8 mouse cellular contexts compared by ENCODE assay signal in the genomic region with DNA sequence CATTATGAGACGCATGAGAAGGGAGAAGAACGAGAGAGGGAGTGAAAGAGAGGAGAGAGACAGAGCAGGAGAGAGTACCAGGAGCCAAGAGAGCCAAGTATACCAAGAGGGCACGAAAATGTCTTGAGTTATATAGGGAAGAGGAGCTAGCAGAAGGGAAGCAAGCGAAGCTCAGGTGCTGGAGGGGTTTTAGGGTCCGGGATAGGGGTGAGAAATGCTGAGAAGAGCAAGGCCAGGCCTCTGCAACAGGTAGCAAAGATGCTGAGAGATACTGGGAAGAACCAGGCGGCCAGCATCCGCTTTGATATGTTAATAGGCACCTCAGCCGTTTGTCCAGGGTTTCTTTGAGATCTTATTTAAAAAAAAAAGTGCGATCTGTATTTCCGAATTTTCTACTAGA. TPM values are rescaled to one million over a fixed set of nuclear protein-coding genes. Genes with fewer than 3 reads are reported as not detected.
DNase-seq lines count a peak whose midpoint lies in the region; ATAC-seq and TF ChIP-seq lines count a peak whose summit lies in the region.

No protein-coding gene starts in this region.

- H3K36me3 ChIP-seq in forebrain, embryonic 14.5 days (ENCODE audit: control insufficient read depth, insufficient read depth, low read length), result no peaks in the 10 kb centered on the region
- H3K36me3 ChIP-seq in limb, embryonic 13.5 days, result no peaks in the 10 kb centered on the region
- H3K36me3 ChIP-seq in stomach, embryonic 15.5 days, result no peaks in the 10 kb centered on the region

- no peaks in the 10 kb centered on the region for H3K27me3 ChIP-seq in forebrain, embryonic 14.5 days (replicated peaks; ENCODE audit: control insufficient read depth, insufficient read depth, low read length)
- H3K27me3 ChIP-seq in limb, embryonic 13.5 days, result no peaks in the 10 kb centered on the region
- H3K27me3 ChIP-seq in stomach, embryonic 15.5 days (replicated peaks), result no peaks in the 10 kb centered on the region

- H3K27ac ChIP-seq in layer of hippocampus, adult 2 months, result peak overlapping the region; percentile 89
- peak overlapping the region; percentile 98 for H3K27ac ChIP-seq in forebrain, embryonic 14.5 days (ENCODE audit: low read depth, low read length)
- H3K27ac ChIP-seq in limb, embryonic 13.5 days, result peak overlapping the region; percentile 92
- peak overlapping the region; percentile 84; the same call in 1 of the 2 replicates for H3K27ac ChIP-seq in stomach, embryonic 15.5 days

- no peak for TF ChIP-seq CTCF in layer of hippocampus, adult 2 months (conservative IDR thresholded peaks at IDR 0.05)

- H3K4me1 ChIP-seq in forebrain, embryonic 14.5 days (ENCODE audit: control insufficient read depth, insufficient read depth, low read length), result peaks cover 13% of the 10 kb centered on the region
- peaks cover 23% of the 10 kb centered on the region for H3K4me1 ChIP-seq in limb, embryonic 13.5 days
- peaks cover 15% of the 10 kb centered on the region; the same call in 1 of the 2 replicates for H3K4me1 ChIP-seq in stomach, embryonic 15.5 days

- 4% methylated on average over 10 of the region's 10 CpGs for WGBS in forebrain, embryonic 14.5 days
- 33% methylated on average over 10 of the region's 10 CpGs for WGBS in limb, embryonic 13.5 days
- WGBS in stomach, embryonic 15.5 days, result 30% methylated on average over 10 of the region's 10 CpGs

- H3K9ac ChIP-seq in forebrain, embryonic 14.5 days (ENCODE audit: low read length), result peak overlapping the region; percentile 84
- H3K9ac ChIP-seq in limb, embryonic 13.5 days, result peak overlapping the region; percentile 78
- H3K9ac ChIP-seq in stomach, embryonic 15.5 days, result peak overlapping the region; percentile 33; the same call in 1 of the 2 replicates

- H3K9me3 ChIP-seq in forebrain, embryonic 14.5 days (replicated peaks; ENCODE audit: control insufficient read depth, low read length), result no peaks in the 10 kb centered on the region
- H3K9me3 ChIP-seq in limb, embryonic 13.5 days, result no peaks in the 10 kb centered on the region; the same call in 1 of the 2 replicates
- H3K9me3 ChIP-seq in stomach, embryonic 15.5 days, result no peaks in the 10 kb centered on the region

- peak overlapping the region; percentile 64 for H3K4me3 ChIP-seq in layer of hippocampus, adult 2 months
- peak overlapping the region; percentile 29 for H3K4me3 ChIP-seq in forebrain, embryonic 14.5 days (ENCODE audit: low read depth, low read length)
- H3K4me3 ChIP-seq in limb, embryonic 13.5 days, result peak overlapping the region; percentile 41
- H3K4me3 ChIP-seq in stomach, embryonic 15.5 days (replicated peaks), result peak overlapping the region; percentile 45

- no peak for DNase-seq in layer of hippocampus, adult 2 months (ENCODE audit: low spot score in 2 of 2)
- DNase-seq in layer of hippocampus, adult 9-10 months (ENCODE audit: low spot score), result no peak
- DNase-seq in NIH3T3 (ENCODE audit: low read depth), result peak; percentile 44
- peak; percentile 63 for DNase-seq in forebrain, embryonic 14.5 days (ENCODE audit: low spot score)
- no peak for DNase-seq in layer of hippocampus, adult 9-11 months
- DNase-seq in thymus, postnatal 10 days (ENCODE audit: low spot score in 2 of 2), result no peak

- peak; percentile 32 for ATAC-seq in forebrain, embryonic 14.5 days
- no peak for ATAC-seq in limb, embryonic 13.5 days (ENCODE audit: low FRiP score, low read depth)
- no peak for ATAC-seq in stomach, embryonic 15.5 days (ENCODE audit: insufficient read depth, low FRiP score, low read depth)

- H3K4me2 ChIP-seq in forebrain, embryonic 14.5 days (ENCODE audit: low read length), result peak overlapping the region; percentile 62
- H3K4me2 ChIP-seq in limb, embryonic 13.5 days (replicated peaks), result peak overlapping the region; percentile 62
- peak overlapping the region; percentile 62 for H3K4me2 ChIP-seq in stomach, embryonic 15.5 days

RNA-seq across cellular contexts. Expression of a gene that starts 6.2 kb away (rescaled TPM):
- total RNA-seq in layer of hippocampus, adult 2 months (2021), result 10 to 100 TPM; 37.5 to 39.7 TPM
- 157 and 165 TPM in 2 replicates for polyA plus RNA-seq in forebrain, embryonic 14.5 days (2014; fragmentation: Nextera tagmentation; extraction: Ambion mirVana)
- polyA plus RNA-seq in limb, embryonic 13.5 days (2015; fragmentation: Nextera tagmentation; extraction: Ambion mirVana), result 273 and 275 TPM in 2 replicates
- 196 and 217 TPM in 2 replicates for polyA plus RNA-seq in stomach, embryonic 15.5 days (2015; fragmentation: Nextera tagmentation; extraction: Ambion mirVana)

Comparison
In these comparisons a context has a peak if more than half of its experiments do, and no peak if none do; other contexts are left out.
1. DNase-seq: peak in NIH3T3 (single experiment) and forebrain, embryonic 14.5 days (single experiment); none in layer of hippocampus, adult 2 months (0 of 2), layer of hippocampus, adult 9-10 months (single experiment), layer of hippocampus, adult 9-11 months (single experiment) and thymus, postnatal 10 days (0 of 2).
2. H3K9ac ChIP-seq: peak in every context shown above with its lines; median percentile 84 in forebrain, embryonic 14.5 days; 78 in limb, embryonic 13.5 days; 33 in stomach, embryonic 15.5 days.
3. Peak in every context shown above with its lines, with median percentiles within 50 percentile points of each other: H3K27ac ChIP-seq, H3K4me3 ChIP-seq and H3K4me2 ChIP-seq.